Mouse (Mus musculus) kidney, adult 18-20 months (tissue): ENCODE results near the gene Taf1b.
A peak's percentile ranks its signal among the peaks of the same experiment; 100 is the strongest.

Source experiments
- DNase-seq: peaks from one replicate; pipeline ENCODE4 v3.0.0; 2021

Taf1b gene

DNA sequence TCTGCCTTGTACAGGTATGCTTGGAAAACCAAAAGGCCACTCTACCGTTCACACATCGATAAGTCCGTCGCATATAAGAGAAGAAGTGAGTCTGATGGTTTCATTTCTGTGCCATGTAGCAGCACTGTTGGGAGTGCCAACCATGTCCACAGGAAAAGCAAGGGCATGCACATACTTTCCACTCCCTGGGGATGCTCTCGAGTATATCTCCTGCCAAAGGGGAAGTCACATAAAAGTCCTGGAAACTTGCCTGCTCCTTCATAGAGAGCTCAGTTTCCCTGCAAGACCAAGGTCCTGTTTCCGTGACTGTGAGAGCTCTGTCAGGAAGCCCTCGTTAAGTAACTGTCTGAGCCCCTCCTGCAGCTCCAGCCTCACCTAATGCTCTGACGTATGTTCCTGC is 57.8 kb downstream of the Taf1b start:
- DNase-seq, result no peak

DNA sequence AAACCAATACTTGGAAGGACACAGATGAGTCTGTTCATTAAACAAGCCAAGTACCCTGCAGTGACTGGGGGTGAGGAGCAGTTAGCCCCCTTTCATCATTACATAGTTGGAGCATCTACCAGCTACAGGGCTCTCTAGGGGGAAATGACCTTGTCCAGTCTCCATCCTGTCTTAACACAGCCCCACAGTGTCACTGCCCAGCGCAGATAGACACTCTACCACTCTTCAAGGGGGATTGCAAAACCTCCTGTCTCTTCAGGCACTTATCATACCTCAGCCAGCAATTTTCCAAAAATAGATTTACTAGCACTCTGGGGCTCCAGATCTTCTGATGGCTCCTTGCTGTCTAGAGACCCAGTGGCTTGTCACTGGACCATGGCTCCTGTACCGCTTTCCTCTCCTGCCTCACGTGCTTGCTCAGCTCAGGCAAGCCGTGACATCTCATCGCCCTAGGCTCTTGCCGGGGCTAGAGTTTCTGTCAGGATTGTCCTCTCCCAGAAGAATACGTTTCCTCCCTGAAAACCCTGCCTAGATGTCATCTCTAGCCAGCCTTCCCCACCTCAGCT is 65.3 kb downstream of the Taf1b start:
- DNase-seq, result no peak

DNA sequence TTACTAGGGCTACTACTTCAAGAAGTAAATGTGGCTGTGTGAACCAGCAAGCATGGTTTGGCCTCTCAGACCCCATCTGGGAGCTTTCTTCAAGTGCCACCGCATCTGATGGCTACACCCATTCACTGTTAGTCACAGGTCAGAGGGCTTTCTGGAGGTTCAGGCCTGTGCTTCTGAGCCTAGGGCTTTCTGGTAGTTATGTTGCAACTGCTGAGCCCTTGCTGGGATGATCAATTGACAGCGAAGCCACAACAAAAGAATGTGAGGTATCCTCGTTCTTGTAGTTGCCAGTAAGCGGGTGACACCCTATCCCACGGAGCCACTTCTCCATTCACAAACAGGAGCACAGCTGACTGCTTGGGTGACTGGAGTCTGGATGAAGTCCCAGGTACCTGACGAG is 67.2 kb downstream of the Taf1b start:
- DNase-seq, result no peak

DNA sequence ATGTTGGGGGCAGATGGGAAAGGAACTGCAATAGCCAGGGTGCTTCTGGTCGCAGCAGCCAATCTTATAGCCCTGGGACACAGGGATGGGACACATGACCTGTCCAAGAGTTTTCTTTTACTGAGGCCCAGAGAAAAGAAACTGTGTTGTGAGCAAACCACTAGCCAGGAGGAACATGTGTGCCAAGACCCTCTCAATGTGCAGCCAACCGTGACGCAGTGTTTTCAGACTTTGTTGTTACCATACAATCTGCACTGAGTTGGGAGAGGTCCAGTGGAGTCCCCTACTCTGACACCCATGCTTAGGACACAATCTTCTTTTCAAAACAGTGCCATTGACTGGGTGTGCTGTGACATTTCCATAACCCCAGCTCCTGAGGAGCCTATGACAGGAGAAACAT is 69.4 kb downstream of the Taf1b start:
- no peak for DNase-seq

- peak; percentile 94 for DNase-seq
Measured at GRCm38 (mm10) chr12:24571523-24572392, 73.6 kb downstream of the Taf1b start, which contains the start of gene Grhl1. Grhl1 (plus strand) TSS chr12:24572283.

DNA sequence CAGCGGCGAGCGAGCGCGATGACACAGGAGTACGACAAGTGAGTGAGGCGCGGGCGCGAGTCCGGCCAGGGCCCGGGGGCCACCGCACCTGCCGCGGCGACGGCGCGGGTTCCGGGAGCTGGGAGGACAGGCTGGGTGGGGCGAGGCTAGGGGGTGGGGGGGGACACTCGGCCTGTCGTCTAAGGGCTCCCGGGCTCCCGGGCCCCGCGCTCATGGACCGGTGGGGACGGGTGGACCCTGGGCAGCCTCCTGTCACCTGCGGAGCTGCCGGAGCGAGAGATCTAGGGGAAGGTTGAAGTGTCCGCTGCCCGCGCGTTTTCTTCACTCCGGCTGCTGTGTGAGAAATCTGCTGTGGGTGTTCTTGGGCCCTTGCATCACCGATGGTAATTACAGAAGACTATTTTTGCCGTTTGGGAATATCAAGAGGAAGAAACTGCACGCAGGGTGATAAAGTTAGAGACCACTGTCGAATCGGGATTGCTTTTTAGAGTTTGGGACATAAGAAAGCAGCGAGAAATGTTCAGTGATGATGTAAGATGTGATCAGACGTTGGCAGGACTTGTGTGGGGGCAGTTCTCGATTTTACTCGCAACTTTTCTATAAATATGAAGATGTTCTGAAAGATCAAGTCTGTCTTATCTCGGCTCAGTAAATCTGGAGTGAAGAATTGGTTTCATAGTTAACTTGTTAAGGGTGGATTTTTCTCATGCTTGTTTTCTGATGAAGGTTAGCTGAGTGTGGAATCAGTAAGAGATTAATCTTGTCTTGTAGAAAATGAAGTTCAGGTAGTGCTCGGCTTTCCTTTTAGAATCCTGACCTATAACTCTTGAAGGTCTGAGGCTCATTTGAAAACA is 74.5 kb downstream of the Taf1b start:
- DNase-seq, result no peak

GRCm38 (mm10) chr12:24573275-24573580 is 75.1 kb downstream of the Taf1b start:
- DNase-seq, result no peak

DNA sequence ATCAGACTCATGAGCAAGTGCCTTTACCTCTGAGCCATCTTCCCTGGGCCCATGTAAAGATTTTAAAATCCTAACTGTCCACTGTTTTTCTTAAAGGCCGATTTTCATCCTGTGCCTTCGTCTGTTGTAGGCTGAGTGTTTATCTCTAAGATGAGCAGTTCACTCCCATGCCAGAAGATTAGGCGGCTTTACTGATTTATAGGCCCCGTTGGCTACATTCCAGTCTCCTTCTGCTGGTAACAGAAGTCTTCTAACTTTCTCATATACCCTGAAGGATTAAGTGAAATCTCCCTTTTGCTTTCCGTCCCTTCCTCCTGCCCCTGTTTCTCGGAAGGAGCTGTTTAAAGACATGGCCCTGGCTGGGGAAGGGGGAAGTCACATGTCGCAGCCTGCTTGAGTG is 76.7 kb downstream of the Taf1b start:
- no peak for DNase-seq

DNA sequence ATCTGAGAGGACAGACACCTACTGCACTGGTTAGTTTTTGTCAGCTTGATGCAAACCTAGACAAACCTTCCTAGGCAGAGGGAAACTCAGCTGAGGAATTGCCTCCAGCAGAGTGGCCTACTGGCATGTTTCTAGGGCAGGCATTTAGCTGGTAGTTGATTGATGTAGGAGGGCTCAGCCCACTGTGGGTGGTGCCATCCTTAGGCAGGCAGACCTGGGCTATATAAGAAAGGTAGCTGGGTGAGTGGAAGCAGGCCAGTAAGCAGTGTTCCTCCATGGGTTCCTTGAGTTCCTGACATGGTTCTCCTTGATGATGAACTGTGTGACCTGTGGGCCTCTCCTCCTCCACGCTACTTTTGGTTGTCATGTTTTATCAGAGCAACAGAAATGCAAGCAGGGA is 82.3 kb downstream of the Taf1b start:
- DNase-seq, result no peak

DNA sequence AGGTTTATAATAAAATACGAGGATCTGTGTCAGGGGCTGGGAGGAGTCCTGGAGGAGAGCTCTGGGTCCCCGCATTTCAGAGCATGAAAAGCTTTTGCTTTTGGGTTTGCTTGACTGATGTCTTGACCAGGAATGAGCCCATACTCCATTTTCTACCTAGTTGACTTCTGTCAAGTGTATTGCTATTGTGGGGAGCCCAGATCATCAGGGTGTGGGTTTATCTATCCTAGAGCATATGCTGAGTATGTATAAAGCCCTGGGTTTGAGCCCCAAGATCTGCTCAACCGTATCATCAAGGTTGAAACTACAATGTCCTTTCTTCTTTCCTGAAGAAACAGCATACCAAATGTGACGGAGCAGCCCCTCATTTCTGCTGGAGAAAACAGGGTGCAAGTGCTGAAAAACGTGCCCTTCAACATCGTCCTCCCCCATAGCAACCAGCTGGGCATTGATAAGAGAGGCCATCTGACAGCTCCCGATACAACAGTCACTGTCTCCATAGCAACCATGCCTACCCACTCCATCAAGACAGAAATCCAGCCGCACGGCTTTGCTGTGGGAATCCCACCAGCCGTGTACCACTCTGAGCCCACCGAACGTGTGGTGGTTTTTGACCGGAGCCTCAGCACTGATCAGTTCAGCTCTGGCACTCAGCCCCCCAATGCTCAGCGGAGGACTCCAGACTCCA is 83.0 kb downstream of the Taf1b start:
- no peak for DNase-seq

- no peak for DNase-seq
Measured at GRCm38 (mm10) chr12:24583653-24584052, 85.5 kb downstream of the Taf1b start.

- no peak for DNase-seq
Measured at GRCm38 (mm10) chr12:24584835-24585234, 86.7 kb downstream of the Taf1b start.

- DNase-seq, result no peak
Measured at GRCm38 (mm10) chr12:24586193-24586592, 88.0 kb downstream of the Taf1b start.

DNA sequence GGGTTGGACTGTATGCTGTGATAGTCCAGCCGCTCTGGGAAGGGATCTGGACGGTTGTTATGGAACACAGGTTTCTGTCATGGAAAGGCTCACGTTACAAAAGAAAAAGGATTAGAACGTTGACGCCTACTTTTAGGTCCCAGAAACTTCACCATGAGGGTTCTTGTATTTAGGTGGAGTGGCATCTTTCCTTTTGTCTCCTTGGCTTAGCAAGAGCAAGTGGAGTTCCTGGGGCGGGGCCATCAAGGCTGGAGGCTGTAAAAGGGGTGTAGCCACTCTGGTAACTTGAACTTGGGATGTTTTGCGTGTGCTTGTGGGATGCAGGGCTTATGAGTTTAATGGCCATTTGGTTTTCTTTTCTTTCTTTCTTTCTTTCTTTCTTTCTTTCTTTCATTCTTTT is 92.2 kb downstream of the Taf1b start:
- DNase-seq, result no peak

GRCm38 (mm10) chr12:24592055-24592454 is 93.9 kb downstream of the Taf1b start:
- DNase-seq, result no peak

DNA sequence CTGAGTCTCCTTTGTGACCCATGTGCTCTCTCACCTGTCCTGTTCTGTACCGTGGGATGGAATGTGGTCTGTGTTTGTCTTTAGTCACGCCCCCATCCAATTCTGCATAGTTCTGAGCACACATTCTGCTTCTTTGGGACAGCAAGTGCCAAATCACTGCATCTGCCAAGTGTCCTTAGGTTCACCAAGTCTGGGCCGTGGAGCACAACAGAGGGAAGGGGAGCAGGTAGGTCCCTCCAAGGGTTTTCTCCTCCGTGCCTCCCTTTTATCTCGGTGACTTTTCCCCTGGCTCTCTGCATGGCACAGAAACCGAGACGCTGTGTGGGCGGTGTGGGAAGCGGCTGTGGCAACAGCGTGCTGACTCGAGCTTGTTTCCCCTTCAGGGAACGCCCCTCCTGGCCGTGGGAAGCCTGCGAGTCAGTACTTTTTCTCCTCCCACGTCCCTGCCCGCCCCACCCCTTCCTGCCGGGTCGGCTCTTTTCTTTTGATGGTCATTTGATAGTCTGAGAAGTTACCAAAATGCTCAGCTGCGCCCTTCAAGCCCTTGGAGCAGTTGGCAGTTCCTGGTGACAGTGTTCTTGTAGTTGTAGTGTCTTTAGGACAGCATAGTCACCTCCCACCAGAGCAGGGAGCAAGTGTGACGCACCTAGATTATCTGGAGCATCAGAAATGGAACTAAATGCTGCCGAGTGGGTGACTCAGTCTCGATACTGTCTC is 95.0 kb downstream of the Taf1b start:
- peak; percentile 72 for DNase-seq

DNA sequence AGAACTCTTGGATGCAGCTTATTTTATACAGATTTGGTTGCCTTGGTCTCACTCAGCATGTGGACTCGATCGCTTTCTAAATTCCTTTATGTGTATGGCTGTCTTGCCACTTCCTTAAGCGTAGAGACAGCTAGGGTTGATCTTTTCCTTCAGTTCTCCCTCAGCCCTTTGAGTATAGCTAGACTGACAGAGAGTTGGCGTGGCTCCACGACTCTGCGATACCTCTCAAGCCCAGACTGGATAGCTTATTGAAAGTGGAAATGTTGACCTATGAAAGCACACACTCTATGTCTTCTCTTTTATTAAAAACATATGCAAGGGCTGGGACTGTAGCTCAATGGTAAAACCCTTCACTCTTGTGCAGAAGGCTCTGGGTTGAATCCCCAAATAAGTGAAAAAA is 99.2 kb downstream of the Taf1b start:
- DNase-seq, result no peak

GRCm38 (mm10) chr12:24599366-24599895 is 101.3 kb downstream of the Taf1b start:
- DNase-seq, result no peak

GRCm38 (mm10) chr12:24600074-24600473 is 101.9 kb downstream of the Taf1b start:
- DNase-seq, result no peak

GRCm38 (mm10) chr12:24600806-24601205 is 102.6 kb downstream of the Taf1b start:
- peak; percentile 74 for DNase-seq

DNA sequence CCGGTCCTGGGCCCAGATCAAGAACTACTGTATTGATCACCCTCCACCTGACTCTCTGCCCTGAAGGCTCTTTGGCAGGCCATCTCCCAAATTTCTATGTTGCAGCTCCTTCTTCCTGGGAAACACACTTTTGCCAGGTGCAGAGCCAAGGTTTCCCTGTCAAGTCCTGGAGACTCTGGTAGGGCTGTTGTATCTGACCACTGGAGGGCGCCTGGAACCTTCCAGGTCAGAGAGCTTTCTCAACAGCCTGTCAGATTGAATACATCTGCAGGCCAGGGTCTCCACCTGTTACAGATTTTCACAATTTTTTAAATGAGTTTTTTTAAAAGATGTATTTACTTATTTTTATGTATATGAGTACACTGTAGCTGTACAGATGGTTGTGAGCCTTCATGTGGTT is 105.1 kb downstream of the Taf1b start:
- peak; percentile 84 for DNase-seq

DNA sequence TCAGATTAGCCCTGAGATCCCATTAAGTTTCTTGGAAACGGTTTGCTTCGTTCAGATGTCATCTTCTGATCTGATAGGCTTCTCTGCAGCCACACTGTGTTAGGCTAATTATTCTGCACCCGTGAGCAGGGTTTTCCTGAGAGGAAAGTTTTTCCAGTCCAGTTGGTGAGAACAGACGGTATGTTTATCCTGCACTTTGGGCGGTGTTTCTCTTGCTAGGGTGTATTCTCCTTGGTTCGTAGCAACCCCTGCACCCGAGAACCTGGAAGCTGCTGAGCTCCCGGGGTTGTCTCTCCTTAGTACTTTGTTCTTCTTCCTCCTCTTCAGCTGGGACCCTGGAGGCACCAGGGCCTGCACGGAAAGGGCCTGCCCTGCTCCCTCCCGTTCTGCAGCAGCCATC is 108.0 kb downstream of the Taf1b start:
- no peak for DNase-seq
